ENCODE assay signal across 9 mouse cellular contexts in genomic region chr4:124477870-124478301, GRCm38 (mm10).
DNase-seq lines count a peak whose midpoint lies in the region; ATAC-seq and TF ChIP-seq lines count a peak whose summit lies in the region.
"Had no signal": no experiment of that assay in that cellular context is flagged by ENCODE, and none has a peak within 500 bp of the region (broad histone marks: within the 10 kb centered on the region; RNA-seq: fewer than 3 reads in every experiment).

No protein-coding gene starts in this region.

- DNase-seq in embryonic facial prominence, embryonic 10.5 days (ENCODE audit: low spot score), result peak; percentile 56
- DNase-seq in lung, postnatal 0 days (ENCODE audit: low spot score), result peak; percentile 17
- no peak for DNase-seq in right cerebral cortex, postnatal 4 days
- no peak for DNase-seq in T-cell, adult 2 months (ENCODE audit: low spot score)
- DNase-seq in ovary, postnatal 36 days (ENCODE audit: low spot score), result no peak
- DNase-seq in cerebellum, postnatal 14 days, result no peak

- no peak overlapping the region for H3K27ac ChIP-seq in ES-Bruce4 (ENCODE audit: insufficient read depth, low read length)
- H3K27ac ChIP-seq in embryonic facial prominence, embryonic 10.5 days (replicated peaks), result peak overlapping the region; percentile 30; the same call in 1 of the 2 replicates
- no peak overlapping the region for H3K27ac ChIP-seq in intestine, postnatal 0 days (ENCODE audit: low read depth, low read length)
- H3K27ac ChIP-seq in lung, postnatal 0 days (ENCODE audit: low read length), result no peak overlapping the region
- H3K27ac ChIP-seq: macrophage had no signal

- peak; percentile 32; the same call in 1 of the 2 replicates for TF ChIP-seq EP300 in ES-Bruce4 (IDR thresholded peaks at IDR 0.05; ENCODE audit: insufficient read depth, low read depth, low read length)
- TF ChIP-seq EP300 in lung, postnatal 0 days (IDR thresholded peaks at IDR 0.05), result no peak

- no peaks in the 10 kb centered on the region for H3K36me3 ChIP-seq in ES-Bruce4 (ENCODE audit: control insufficient read depth, insufficient read depth, low read length, poor library complexity, severe bottlenecking)
- no peaks in the 10 kb centered on the region for H3K36me3 ChIP-seq in embryonic facial prominence, embryonic 10.5 days (replicated peaks)
- H3K36me3 ChIP-seq in intestine, postnatal 0 days (ENCODE audit: control insufficient read depth, insufficient read depth), result no peaks in the 10 kb centered on the region
- no peaks in the 10 kb centered on the region for H3K36me3 ChIP-seq in lung, postnatal 0 days (ENCODE audit: insufficient read depth, low read length)

- H3K9me3 ChIP-seq in ES-Bruce4 (replicated peaks; ENCODE audit: control insufficient read depth, insufficient read depth, low read length, poor library complexity, severe bottlenecking), result no peaks in the 10 kb centered on the region
- H3K9me3 ChIP-seq in embryonic facial prominence, embryonic 10.5 days, result no peaks in the 10 kb centered on the region
- H3K9me3 ChIP-seq in intestine, postnatal 0 days (ENCODE audit: control insufficient read depth), result no peaks in the 10 kb centered on the region
- H3K9me3 ChIP-seq in lung, postnatal 0 days (ENCODE audit: low read length), result no peaks in the 10 kb centered on the region

- no peak overlapping the region for H3K9ac ChIP-seq in ES-Bruce4 (ENCODE audit: low read depth, poor library complexity, severe bottlenecking)
- no peak overlapping the region for H3K9ac ChIP-seq in intestine, postnatal 0 days (ENCODE audit: low read depth, low read length)
- H3K9ac ChIP-seq in lung, postnatal 0 days (replicated peaks; ENCODE audit: low read depth), result no peak overlapping the region

- TF ChIP-seq POLR2A in ES-Bruce4 (IDR thresholded peaks at IDR 0.05; ENCODE audit: insufficient read depth, low read length), result no peak

- no peak overlapping the region for H3K4me3 ChIP-seq in ES-Bruce4 (ENCODE audit: low read depth, low read length)
- peak overlapping the region; percentile 49 for H3K4me3 ChIP-seq in embryonic facial prominence, embryonic 10.5 days
- peak overlapping the region; percentile 20; the same call in 1 of the 2 replicates for H3K4me3 ChIP-seq in intestine, postnatal 0 days (ENCODE audit: low read depth, low read length)
- no peak overlapping the region for H3K4me3 ChIP-seq in lung, postnatal 0 days (ENCODE audit: low read depth, low read length)

- TF ChIP-seq CTCF in ES-Bruce4 (IDR thresholded peaks at IDR 0.05; ENCODE audit: low read depth, low read length), result no peak
- TF ChIP-seq CTCF in intestine, postnatal 0 days (IDR thresholded peaks at IDR 0.05; ENCODE audit: low read depth), result no peak
- no peak for TF ChIP-seq CTCF in lung, postnatal 0 days (IDR thresholded peaks at IDR 0.05)

- H3K4me2 ChIP-seq in intestine, postnatal 0 days (replicated peaks; ENCODE audit: low read depth), result peak overlapping the region; percentile 50
- H3K4me2 ChIP-seq in lung, postnatal 0 days (replicated peaks; ENCODE audit: low read depth, low read length), result no peak overlapping the region

- peaks cover 5% of the 10 kb centered on the region for H3K4me1 ChIP-seq in ES-Bruce4 (ENCODE audit: control insufficient read depth, insufficient read depth, low read length)
- H3K4me1 ChIP-seq in embryonic facial prominence, embryonic 10.5 days, result peaks cover 21% of the 10 kb centered on the region
- H3K4me1 ChIP-seq in intestine, postnatal 0 days (replicated peaks; ENCODE audit: control insufficient read depth, insufficient read depth, low read length), result no peaks in the 10 kb centered on the region
- no peaks in the 10 kb centered on the region for H3K4me1 ChIP-seq in lung, postnatal 0 days (ENCODE audit: insufficient read depth, low read depth, low read length)

- ATAC-seq in intestine, postnatal 0 days, result no peak
- no peak for ATAC-seq in lung, postnatal 0 days

- WGBS in embryonic facial prominence, embryonic 10.5 days, result 2% methylated on average over 22 of the region's 22 CpGs
- WGBS in intestine, postnatal 0 days, result 3% methylated on average over 22 of the region's 22 CpGs
- WGBS in lung, postnatal 0 days, result under 1% methylated on average over 18 of the region's 22 CpGs

- H3K27me3 ChIP-seq in ES-Bruce4 (ENCODE audit: control insufficient read depth, insufficient read depth, low read length, poor library complexity, severe bottlenecking), result no peaks in the 10 kb centered on the region
- H3K27me3 ChIP-seq in embryonic facial prominence, embryonic 10.5 days (replicated peaks; ENCODE audit: low read depth, poor library complexity, severe bottlenecking), result peaks cover 99% of the 10 kb centered on the region
- H3K27me3 ChIP-seq in intestine, postnatal 0 days (replicated peaks; ENCODE audit: control insufficient read depth, insufficient read depth, low read length), result peaks cover 10% of the 10 kb centered on the region; the same call in 1 of the 2 replicates
- peaks cover 14% of the 10 kb centered on the region; the same call in 1 of the 2 replicates for H3K27me3 ChIP-seq in lung, postnatal 0 days (replicated peaks; ENCODE audit: insufficient read depth, low read length)

Comparison
In these comparisons a context has a peak if more than half of its experiments do, and no peak if none do; other contexts are left out.
1. H3K4me3 ChIP-seq: peak in embryonic facial prominence, embryonic 10.5 days (single experiment) and intestine, postnatal 0 days (single experiment); none in ES-Bruce4 (single experiment) and lung, postnatal 0 days (single experiment).
2. DNase-seq: peak in embryonic facial prominence, embryonic 10.5 days (single experiment) and lung, postnatal 0 days (single experiment); none in right cerebral cortex, postnatal 4 days (single experiment), T-cell, adult 2 months (single experiment), ovary, postnatal 36 days (single experiment) and cerebellum, postnatal 14 days (0 of 2).